Mouse (Mus musculus) limb, embryonic 15.5 days (tissue): ENCODE data around the gene Odf3b. TPM values are rescaled to one million over a fixed set of nuclear protein-coding genes. Genes with fewer than 3 reads are reported as not detected.

Experiments
- polyA plus RNA-seq: library from polyadenylated mRNA; unstranded; fragments of >200 nt; fragmentation: Nextera tagmentation; extraction: Ambion mirVana; gene quantifications from 2 replicates; pipeline ENCODE4 v1.2.1, GENCODE M21; 2015

The Odf3b gene
- polyA plus RNA-seq, 1 experiment from 2014 or later = 0.42 TPM

Other genes with a start within 250 kb of the Odf3b start
- gene Mapk12, start 238.6 kb downstream of the Odf3b start, polyA plus RNA-seq = 7.1 and 15.4 TPM in 2 replicates
- 7.8 and 8.3 TPM in 2 replicates for gene Mapk11, start 229.7 kb downstream of the Odf3b start, polyA plus RNA-seq
- 144 and 149 TPM in 2 replicates for gene Plxnb2, start 198.5 kb downstream of the Odf3b start, polyA plus RNA-seq
- gene Dennd6b, start 182.8 kb downstream of the Odf3b start, polyA plus RNA-seq = 12.4 and 13.0 TPM in 2 replicates
- 24.5 and 25.0 TPM in 2 replicates for gene Ppp6r2, start 167.7 kb downstream of the Odf3b start, polyA plus RNA-seq
- 50.9 and 55.3 TPM in 2 replicates for gene Sbf1, start 64.0 kb downstream of the Odf3b start, polyA plus RNA-seq
- gene Adm2, start 56.6 kb downstream of the Odf3b start, polyA plus RNA-seq = 1.6 and 1.9 TPM in 2 replicates
- not detected in 2 replicates for gene Miox, start 44.9 kb downstream of the Odf3b start, polyA plus RNA-seq
- gene Lmf2, start 23.6 kb downstream of the Odf3b start, polyA plus RNA-seq = 67.8 and 77.2 TPM in 2 replicates
- gene Ncaph2, start 23.6 kb downstream of the Odf3b start, polyA plus RNA-seq = 151 and 161 TPM in 2 replicates
- gene Sco2, start 5.4 kb downstream of the Odf3b start, polyA plus RNA-seq = 5.5 and 5.6 TPM in 2 replicates
- 1.0 and 1.6 TPM in 2 replicates for gene Tymp, start 2.2 kb downstream of the Odf3b start, polyA plus RNA-seq
- gene Klhdc7b, start 5.6 kb upstream of the Odf3b start, polyA plus RNA-seq = not detected in 2 replicates
- gene Syce3, start 31.2 kb upstream of the Odf3b start, polyA plus RNA-seq = not detected in 2 replicates
- 0.91 and 6.1 TPM in 2 replicates for gene Cpt1b, start 46.6 kb upstream of the Odf3b start, polyA plus RNA-seq
- 2.1 and 3.5 TPM in 2 replicates for gene C730034F03Rik, start 50.3 kb upstream of the Odf3b start, polyA plus RNA-seq
- 0.16 TPM in 1 of 2 replicates, not detected in the other for gene Gm44502, start 50.4 kb upstream of the Odf3b start, polyA plus RNA-seq
- gene Chkb, start 50.6 kb upstream of the Odf3b start, polyA plus RNA-seq = 53.0 and 55.5 TPM in 2 replicates
- gene Mapk8ip2, start 74.6 kb upstream of the Odf3b start, polyA plus RNA-seq = 0.63 and 0.82 TPM in 2 replicates
- gene Arsa, start 98.1 kb upstream of the Odf3b start, polyA plus RNA-seq = 27.6 and 31.7 TPM in 2 replicates
- gene Shank3, start 120.3 kb upstream of the Odf3b start, polyA plus RNA-seq = 1.2 and 1.7 TPM in 2 replicates
- 0.22 TPM in 1 of 2 replicates, not detected in the other for gene Acr, start 189.0 kb upstream of the Odf3b start, polyA plus RNA-seq
- 38.0 and 38.4 TPM in 2 replicates for gene Rabl2, start 212.6 kb upstream of the Odf3b start, polyA plus RNA-seq